Mouse (Mus musculus): Measurements from ENCODE around the gene Zscan21. TPM values are rescaled to one million over a fixed set of nuclear protein-coding genes. Genes with fewer than 3 reads are reported as not detected.
A peak's percentile ranks its signal among the peaks of the same experiment; 100 is the strongest.

Gene Zscan21
- total RNA-seq (2021): 10 to 100 TPM; 10.7 to 13.6 TPM

- DNase-seq: peak; percentile 88 to 92
- intact Hi-C loops (cut with DNase I): loop anchor here (2.0 to 5.0 kb wide), 2 partner anchors 34 to 38 kb away; partner anchors contain the start of gene Zfp113
Observed at GRCm38 (mm10) chr5:138116255-138117198, at the start of gene Zscan21. Gene Zscan21, plus strand, starts transcription at chr5:138116903.

- no peak for DNase-seq
- intact Hi-C loops (cut with DNase I): no loop called here
Observed at GRCm38 (mm10) chr5:138073803-138074202, 42.9 kb upstream of the Zscan21 start.

- no peak for DNase-seq
- intact Hi-C loops (cut with DNase I): no loop called here
Observed at GRCm38 (mm10) chr5:138075684-138076083, 41.0 kb upstream of the Zscan21 start.

GRCm38 (mm10) chr5:138076148-138076547, 40.6 kb upstream of the Zscan21 start:
- intact Hi-C loops (cut with DNase I): no loop called here
- no peak for DNase-seq

GRCm38 (mm10) chr5:138080456-138080855, 36.2 kb upstream of the Zscan21 start:
- no peak for DNase-seq
- intact Hi-C loops (cut with DNase I): loop anchor here (5.0 kb wide), 1 partner anchor 37 kb away; the partner anchor contains the start of gene Zscan21

GRCm38 (mm10) chr5:138081446-138081845, 35.3 kb upstream of the Zscan21 start:
- DNase-seq: no peak
- intact Hi-C loops (cut with DNase I): loop anchor here (5.0 kb wide), 1 partner anchor 36 kb away; the partner anchor contains the start of gene Zscan21

- DNase-seq: no peak
- intact Hi-C loops (cut with DNase I): loop anchor here (5.0 kb wide), 1 partner anchor 34 kb away; the partner anchor contains the start of gene Zscan21
Observed at GRCm38 (mm10) chr5:138083318-138083900, 33.3 kb upstream of the Zscan21 start.

- DNase-seq: no peak
- intact Hi-C loops (cut with DNase I): loop anchor here (5.0 kb wide), 1 partner anchor 33 kb away; the partner anchor contains the start of gene Zscan21
Observed at GRCm38 (mm10) chr5:138083936-138084335, 32.8 kb upstream of the Zscan21 start.

- intact Hi-C loops (cut with DNase I): loop anchor here (5.0 kb wide), 1 partner anchor 33 kb away; the partner anchor contains the start of gene Zscan21
- DNase-seq: no peak
Observed at GRCm38 (mm10) chr5:138084507-138084906, 32.2 kb upstream of the Zscan21 start.

GRCm38 (mm10) chr5:138084996-138085395, 31.7 kb upstream of the Zscan21 start, which contains the start of gene Zkscan1:
Gene Zkscan1, plus strand, starts transcription at chr5:138085084.
- peak; percentile 73 to 79 for DNase-seq
- intact Hi-C loops (cut with DNase I): loop anchor here (1.0 to 5.0 kb wide), 2 partner anchors 32 to 70 kb away; partner anchors contain the start of genes Zfp113 and Zscan21

GRCm38 (mm10) chr5:138085421-138085911, 31.2 kb upstream of the Zscan21 start:
- intact Hi-C loops (cut with DNase I): loop anchor here (1.0 kb wide), 1 partner anchor 70 kb away; the partner anchor contains the start of gene Zfp113
- DNase-seq: no peak

GRCm38 (mm10) chr5:138086842-138087241, 29.9 kb upstream of the Zscan21 start:
- intact Hi-C loops (cut with DNase I): no loop called here
- no peak for DNase-seq

- DNase-seq: no peak
- intact Hi-C loops (cut with DNase I): no loop called here
Observed at GRCm38 (mm10) chr5:138088366-138088765, 28.3 kb upstream of the Zscan21 start.

- intact Hi-C loops (cut with DNase I): no loop called here
- DNase-seq: no peak
Observed at GRCm38 (mm10) chr5:138089108-138089551, 27.6 kb upstream of the Zscan21 start.

- DNase-seq: no peak
- intact Hi-C loops (cut with DNase I): no loop called here
Observed at GRCm38 (mm10) chr5:138090271-138090670, 26.4 kb upstream of the Zscan21 start.

- intact Hi-C loops (cut with DNase I): no loop called here
- no peak for DNase-seq
Observed at GRCm38 (mm10) chr5:138090737-138091136, 26.0 kb upstream of the Zscan21 start.

- no peak for DNase-seq
- intact Hi-C loops (cut with DNase I): no loop called here
Observed at GRCm38 (mm10) chr5:138092771-138093170, 23.9 kb upstream of the Zscan21 start.

- intact Hi-C loops (cut with DNase I): no loop called here
- DNase-seq: no peak
Observed at GRCm38 (mm10) chr5:138094474-138094873, 22.2 kb upstream of the Zscan21 start.

GRCm38 (mm10) chr5:138104976-138105375, 11.7 kb upstream of the Zscan21 start:
- intact Hi-C loops (cut with DNase I): no loop called here

GRCm38 (mm10) chr5:138107130-138107529, 9.6 kb upstream of the Zscan21 start:
- intact Hi-C loops (cut with DNase I): no loop called here
- DNase-seq: no peak

More at GRCm38 (mm10) chr5:138104976-138105375, 11.7 kb upstream of the Zscan21 start:
- DNase-seq: no peak
